Mouse (Mus musculus) ES-E14 (cell line): ENCODE measurements around the gene Trrap.

Experiments
- CHD2 ChIP-seq: IDR thresholded peaks from 2 replicates; pipeline ENCODE4 v1.6.1; 2014; ENCODE audit warnings: mild to moderate bottlenecking, low read depth, low read length, inconsistent platforms
- MAFK ChIP-seq: IDR thresholded peaks from 2 replicates; pipeline ENCODE4 v1.6.1; 2014; ENCODE audit warnings: mild to moderate bottlenecking, low read depth, low read length, inconsistent platforms; ENCODE audit not compliant: insufficient read depth

DNA sequence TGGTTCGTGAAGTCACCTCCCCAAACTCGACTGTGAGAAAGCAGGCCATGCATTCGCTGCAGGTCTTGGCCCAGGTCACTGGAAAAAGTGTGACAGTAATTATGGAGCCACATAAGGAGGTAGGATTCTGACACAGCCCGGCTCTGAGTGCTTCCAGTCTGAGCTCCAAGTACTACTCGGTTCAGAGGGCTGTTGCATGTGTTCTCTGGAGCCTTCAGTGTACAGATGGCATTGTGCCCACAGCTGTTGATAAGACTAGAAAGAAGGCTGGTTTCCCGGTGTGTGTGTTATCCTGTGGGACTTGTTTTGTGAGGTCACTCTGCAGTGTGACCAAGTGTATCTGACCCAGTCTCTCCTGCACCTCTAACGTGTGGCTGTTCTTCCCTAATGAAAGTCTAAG is 36.6 kb downstream of the Trrap start:
- TF ChIP-seq CHD2 (no peak), MAFK (no peak)
